ENCODE assay signal across 7 mouse cellular contexts in genomic region chr2:107289990-107290696, GRCm38 (mm10). TPM values are rescaled to one million over a fixed set of nuclear protein-coding genes. Genes with fewer than 3 reads are reported as not detected.
DNase-seq lines count a peak whose midpoint lies in the region; ATAC-seq lines count a peak whose summit lies in the region.

Gene Kcna4 (plus strand): TSS chr2:107290639.

- WGBS in forebrain, embryonic 13.5 days, result 4% methylated on average over 24 of the region's 24 CpGs
- WGBS in midbrain, embryonic 10.5 days, result 5% methylated on average over 24 of the region's 24 CpGs

- 0 out of 2 replicates have a peak, but pooled peaks cover 6% of the 10 kb centered on the region for H3K27me3 ChIP-seq in forebrain, embryonic 13.5 days
- peaks cover 33% of the 10 kb centered on the region for H3K27me3 ChIP-seq in midbrain, embryonic 10.5 days (ENCODE audit: low read depth, poor library complexity, severe bottlenecking)

- H3K4me2 ChIP-seq in forebrain, embryonic 13.5 days, result peak within 1 kb of the TSS; percentile 94

- H3K4me1 ChIP-seq in forebrain, embryonic 13.5 days, result 0 out of 2 replicates have a peak, but pooled peaks cover 6% of the 10 kb centered on the region
- peaks cover 16% of the 10 kb centered on the region for H3K4me1 ChIP-seq in midbrain, embryonic 10.5 days

- H3K4me3 ChIP-seq in forebrain, embryonic 13.5 days, result peak within 1 kb of the TSS; percentile 53
- H3K4me3 ChIP-seq in midbrain, embryonic 10.5 days, result peak within 1 kb of the TSS; percentile 63

- peak; percentile 98 for ATAC-seq in forebrain, embryonic 13.5 days

- H3K9ac ChIP-seq in forebrain, embryonic 13.5 days, result peak within 1 kb of the TSS; percentile 65

- peak; percentile 57 for DNase-seq in R1 (ENCODE audit: low read depth, low spot score)
- peak; percentile 31 to 40 for DNase-seq in adrenal gland, postnatal 36 days
- peak; percentile 33 to 35 for DNase-seq in heart, postnatal 36 days
- peak; percentile 57 for DNase-seq in left cerebral cortex, adult 11 months (ENCODE audit: low spot score)
- DNase-seq in midbrain, embryonic 10.5 days (ENCODE audit: low spot score), result peak; percentile 68
- peak; percentile 63 for DNase-seq in testis, postnatal 10 days (ENCODE audit: low spot score)

- H3K27ac ChIP-seq in forebrain, embryonic 13.5 days, result no peak within 1 kb of the TSS
- no peak within 1 kb of the TSS for H3K27ac ChIP-seq in midbrain, embryonic 10.5 days (replicated peaks)

- no peaks in the 10 kb centered on the region for H3K9me3 ChIP-seq in forebrain, embryonic 13.5 days (replicated peaks)
- H3K9me3 ChIP-seq in midbrain, embryonic 10.5 days (replicated peaks), result no peaks in the 10 kb centered on the region

- H3K36me3 ChIP-seq in forebrain, embryonic 13.5 days (ENCODE audit: poor library complexity, severe bottlenecking), result no peaks in the 10 kb centered on the region
- H3K36me3 ChIP-seq in midbrain, embryonic 10.5 days, result no peaks in the 10 kb centered on the region

- intact Hi-C loops in heart, postnatal 36 days (cut with DNase I), result loop anchor here (5.0 to 10.0 kb wide), 2 partner anchors 113 to 575 kb away; no protein-coding TSS in a partner anchor

RNA-seq across cellular contexts. Expression of gene Kcna4, which starts in this region (rescaled TPM):
- total RNA-seq in adrenal gland, postnatal 36 days (2021), result under 1 TPM; 0.10 to 0.40 TPM
- 1.0 and 1.7 TPM in 2 replicates for polyA plus RNA-seq in forebrain, embryonic 13.5 days (2015; fragmentation: Nextera tagmentation; extraction: Ambion mirVana)
- 1 to 10 TPM; 1.6 to 3.1 TPM for total RNA-seq in heart, postnatal 36 days (2021)
- polyA plus RNA-seq in midbrain, embryonic 10.5 days (2016; fragmentation: Nextera tagmentation; extraction: Ambion mirVana), result 0.20 and 0.39 TPM in 2 replicates

Comparison
In these comparisons a context has a peak if more than half of its experiments do, and no peak if none do; other contexts are left out.
1. Peak in DNase-seq in adrenal gland, postnatal 36 days; RNA of the gene not detected or under 1 TPM.
2. Peak in DNase-seq and H3K4me3 ChIP-seq in midbrain, embryonic 10.5 days; RNA of the gene not detected or under 1 TPM.